Mouse (Mus musculus): ENCODE data around the gene Cntrob. TPM values are rescaled to one million over a fixed set of nuclear protein-coding genes. Genes with fewer than 3 reads are reported as not detected.

The Cntrob gene
- polyA plus RNA-seq, 2 experiments, result 6.5 to 9.8 TPM

DNA sequence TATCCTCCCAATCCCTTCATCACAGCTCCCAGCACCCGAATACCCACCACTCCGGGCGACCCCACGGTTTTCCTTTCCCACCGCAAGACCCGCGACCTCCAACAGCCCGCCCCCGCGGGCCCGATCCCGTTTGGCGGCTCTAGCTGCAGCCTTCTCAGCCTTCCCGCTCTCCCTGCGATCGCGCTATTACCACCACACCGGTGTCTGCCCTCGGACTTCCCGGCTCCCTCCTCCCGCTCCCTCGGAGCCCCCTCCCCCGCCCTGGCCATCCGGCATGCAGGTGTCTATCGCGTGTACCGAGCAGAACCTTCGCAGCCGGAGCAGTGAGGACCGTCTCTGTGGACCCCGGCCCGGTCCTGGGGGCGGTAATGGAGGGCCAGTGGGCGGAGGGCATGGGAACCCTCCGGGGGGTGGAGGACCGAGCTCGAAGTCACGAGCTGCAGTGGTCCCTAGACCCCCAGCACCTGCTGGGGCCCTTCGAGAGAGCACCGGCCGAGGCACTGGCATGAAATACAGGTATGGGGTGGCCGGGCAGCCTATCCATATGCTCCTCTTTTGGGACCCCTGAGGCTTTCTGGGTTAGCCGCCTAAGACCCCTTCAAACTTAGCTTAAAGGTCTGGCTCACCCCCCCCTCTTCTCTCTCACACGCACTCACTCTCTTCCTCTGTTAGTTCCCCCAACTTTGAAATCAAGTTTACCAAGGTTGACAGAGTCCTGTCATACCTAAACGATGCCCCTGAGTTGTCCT, 3.0 kb upstream of the Cntrob start:
- Histone ChIP-seq H3K4me1 (replicated peaks; ENCODE audit: control insufficient read depth in 2 of 2, insufficient read depth in 2 of 2, low read length in 1 of 2) (peaks cover 21 to 27% of the 10 kb centered on the region in 2 experiments), H3K4me3 (ENCODE audit: insufficient read depth in 1 of 2, low read depth in 2 of 2, low read length in 2 of 2) (peak overlapping the region; percentile 48 to 51), H3K27me3 (ENCODE audit: control insufficient read depth, insufficient read depth, low read length) (peaks cover 32% of the 10 kb centered on the region), H3K36me3 (replicated peaks; ENCODE audit: control insufficient read depth, insufficient read depth, low read depth) (no peaks in the 10 kb centered on the region), H3K4me2 (ENCODE audit: low read depth) (peak overlapping the region; percentile 100), H3K9ac (replicated peaks) (peak overlapping the region; percentile 28; the same call in 1 of the 2 replicates), H3K27ac (no peak overlapping the region), H3K9me3 (ENCODE audit: control insufficient read depth, low read length) (no peaks in the 10 kb centered on the region)
- ATAC-seq (ENCODE audit: insufficient read depth) (no peak), DNase-seq (ENCODE audit: low read depth in 3 of 3, low spot score in 3 of 3) (no peak)
- 3% methylated on average over 45 of the region's 45 CpGs for WGBS (ENCODE audit: insufficient replicate concordance)
- TF ChIP-seq EP300 (IDR thresholded peaks at IDR 0.05; ENCODE audit: low read depth) (no peak), CTCF (IDR thresholded peaks at IDR 0.05; ENCODE audit: low read depth) (no peak)

DNA sequence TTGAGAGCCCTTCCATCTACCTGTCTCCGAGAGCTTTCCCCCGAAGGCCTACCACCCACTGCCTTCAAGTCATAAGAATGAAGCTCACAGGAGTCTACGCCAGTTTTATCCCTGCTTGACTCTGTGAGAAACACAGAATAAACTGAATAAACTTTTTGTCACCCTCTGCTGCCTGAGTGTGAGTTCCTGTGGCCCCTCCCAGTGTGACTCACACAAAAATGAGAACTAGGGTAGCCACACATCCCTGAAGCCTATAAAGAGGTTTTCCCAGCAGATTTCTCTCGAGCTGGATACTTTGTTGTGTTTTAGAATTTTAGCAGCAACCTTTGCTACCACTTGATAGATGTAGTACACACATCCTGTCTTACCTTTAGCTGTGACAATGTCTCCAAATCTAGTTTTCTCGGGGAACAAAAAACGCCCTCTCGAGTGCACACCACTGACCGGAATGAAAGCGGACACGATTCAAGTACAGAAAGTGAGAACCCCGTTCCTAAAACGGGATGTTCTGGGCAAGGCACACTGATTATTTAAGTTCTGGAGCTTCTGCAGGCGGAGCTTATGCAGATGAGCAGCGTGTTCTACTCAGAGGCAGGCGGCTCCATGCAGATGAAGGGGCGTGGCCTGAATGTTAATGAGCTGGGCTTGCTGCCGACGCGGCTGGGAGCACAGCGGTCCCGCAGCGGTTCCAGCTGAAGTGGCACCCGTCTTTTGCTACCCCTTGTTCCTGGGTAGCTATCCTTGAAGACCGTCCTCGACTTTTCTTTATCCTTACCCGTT, 2.2 kb upstream of the Cntrob start, which contains the start of gene Kcnab3:
Gene Kcnab3 (plus strand): TSS at position 631 of the 780 bp plus-strand sequence.
- no peaks in the 10 kb centered on the region for H3K36me3 ChIP-seq (replicated peaks; ENCODE audit: control insufficient read depth, insufficient read depth, low read depth)
- WGBS (ENCODE audit: insufficient replicate concordance), result 9% methylated on average over 26 of the region's 26 CpGs
- H3K4me1 ChIP-seq (replicated peaks; ENCODE audit: control insufficient read depth in 2 of 2, insufficient read depth in 2 of 2, low read length in 1 of 2), result peaks cover 21 to 26% of the 10 kb centered on the region in 2 experiments
- peak; percentile 86 to 89 (median 87) for DNase-seq (ENCODE audit: low read depth in 3 of 3, low spot score in 3 of 3)
- no peak within 1 kb of the TSS for H3K27ac ChIP-seq
- H3K27me3 ChIP-seq (ENCODE audit: control insufficient read depth, insufficient read depth, low read length), result peaks cover 32% of the 10 kb centered on the region
- H3K4me2 ChIP-seq (ENCODE audit: low read depth), result peak within 1 kb of the TSS; percentile 100
- H3K9me3 ChIP-seq (ENCODE audit: control insufficient read depth, low read length), result no peaks in the 10 kb centered on the region
- H3K4me3 ChIP-seq (ENCODE audit: insufficient read depth in 1 of 2, low read depth in 2 of 2, low read length in 2 of 2), result peak within 1 kb of the TSS; percentile 51 to 86
- no peak for TF ChIP-seq CTCF (IDR thresholded peaks at IDR 0.05; ENCODE audit: low read depth)
- TF ChIP-seq EP300 (IDR thresholded peaks at IDR 0.05; ENCODE audit: low read depth), result no peak
- H3K9ac ChIP-seq (replicated peaks), result peak within 1 kb of the TSS; percentile 28; the same call in 1 of the 2 replicates
- peak; percentile 55 for ATAC-seq (ENCODE audit: insufficient read depth)

DNA sequence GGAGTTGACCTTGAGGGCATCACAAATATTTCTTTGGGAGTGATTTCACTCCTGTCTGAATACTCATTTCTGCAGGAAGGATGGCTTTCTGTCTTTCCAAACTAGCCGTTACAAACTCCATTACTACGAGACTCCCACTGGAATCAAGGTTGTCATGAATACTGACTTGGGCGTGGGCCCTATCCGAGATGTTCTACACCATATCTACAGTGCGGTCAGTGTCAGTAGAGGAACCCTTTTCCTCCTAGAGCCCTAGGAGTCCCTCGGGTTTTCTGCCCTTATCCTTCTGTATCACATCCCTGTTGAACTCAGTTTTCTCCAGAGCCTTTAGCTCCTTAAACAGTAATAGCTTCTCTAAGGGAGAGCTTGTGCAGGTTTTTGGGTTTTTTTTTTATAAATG, 1.2 kb upstream of the Cntrob start:
- H3K36me3 ChIP-seq (replicated peaks; ENCODE audit: control insufficient read depth, insufficient read depth, low read depth), result no peaks in the 10 kb centered on the region
- peak overlapping the region; percentile 90 for H3K9ac ChIP-seq (replicated peaks)
- H3K4me3 ChIP-seq (ENCODE audit: insufficient read depth in 1 of 2, low read depth in 2 of 2, low read length in 2 of 2), result peak overlapping the region; percentile 86 to 92; a peak in 3 of 4 replicates
- TF ChIP-seq EP300 (IDR thresholded peaks at IDR 0.05; ENCODE audit: low read depth) (no peak), CTCF (IDR thresholded peaks at IDR 0.05; ENCODE audit: low read depth) (no peak)
- no peak overlapping the region; the same call in 1 of the 2 replicates for H3K27ac ChIP-seq
- H3K4me1 ChIP-seq (replicated peaks; ENCODE audit: control insufficient read depth in 2 of 2, insufficient read depth in 2 of 2, low read length in 1 of 2), result peaks cover 21 to 26% of the 10 kb centered on the region in 2 experiments
- H3K27me3 ChIP-seq (ENCODE audit: control insufficient read depth, insufficient read depth, low read length), result peaks cover 28% of the 10 kb centered on the region
- H3K9me3 ChIP-seq (ENCODE audit: control insufficient read depth, low read length), result no peaks in the 10 kb centered on the region
- peak overlapping the region; percentile 100 for H3K4me2 ChIP-seq (ENCODE audit: low read depth)
- DNase-seq (ENCODE audit: low read depth in 3 of 3, low spot score in 3 of 3), result no peak
- ATAC-seq (ENCODE audit: insufficient read depth), result no peak
- WGBS (ENCODE audit: insufficient replicate concordance), result 60% methylated on average over 6 of the region's 6 CpGs

DNA sequence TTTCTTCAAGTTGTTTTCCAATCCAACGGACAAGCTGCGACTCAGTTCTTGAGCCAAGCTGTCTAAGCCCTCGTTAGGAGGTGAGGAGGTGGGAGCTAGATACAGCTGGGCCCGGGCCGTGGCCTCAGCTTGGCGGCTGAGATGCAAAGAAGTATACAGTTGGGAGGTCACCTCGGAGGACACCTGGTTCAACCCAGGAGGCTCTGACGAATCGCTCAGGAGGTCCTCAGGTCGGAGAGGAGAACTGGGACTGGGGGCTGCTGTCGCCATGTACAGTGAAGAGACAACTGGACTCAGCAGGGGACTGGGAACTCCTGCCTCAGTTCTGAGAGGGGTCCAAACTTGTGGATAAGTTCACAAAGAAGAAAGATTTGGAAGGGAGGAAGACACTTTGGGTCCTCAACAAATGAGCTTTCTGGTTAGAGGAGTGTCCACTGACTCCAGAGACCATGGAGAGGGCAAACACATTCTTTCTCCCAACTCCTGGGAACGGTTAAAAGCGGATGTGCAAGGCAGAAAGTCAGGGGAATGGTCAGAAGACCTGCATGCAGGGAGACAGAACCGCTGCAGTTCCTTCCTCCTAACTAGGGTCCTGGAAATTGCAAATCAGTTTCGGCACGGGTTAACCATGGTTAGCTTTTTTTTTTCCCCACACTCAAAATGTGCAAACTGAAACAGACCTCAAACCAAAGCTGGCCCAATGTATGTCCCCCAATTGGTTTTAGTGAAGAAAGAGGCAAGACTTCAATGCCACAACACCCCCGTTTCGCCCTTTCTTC, 693 bp downstream of the Cntrob start:
- WGBS (ENCODE audit: insufficient replicate concordance), result 30% methylated on average over 18 of the region's 18 CpGs
- TF ChIP-seq CTCF (IDR thresholded peaks at IDR 0.05; ENCODE audit: low read depth) (no peak), EP300 (IDR thresholded peaks at IDR 0.05; ENCODE audit: low read depth) (no peak)
- no peak for DNase-seq (ENCODE audit: low read depth in 3 of 3, low spot score in 3 of 3)

More for the DNA sequence above, 693 bp downstream of the Cntrob start:
- H3K36me3 ChIP-seq (replicated peaks; ENCODE audit: control insufficient read depth, insufficient read depth, low read depth), result no peaks in the 10 kb centered on the region; the same call in 1 of the 2 replicates
- peak overlapping the region; percentile 83 to 86 for H3K4me3 ChIP-seq (ENCODE audit: insufficient read depth in 1 of 2, low read depth in 2 of 2, low read length in 2 of 2)
- H3K4me2 ChIP-seq (ENCODE audit: low read depth), result peak overlapping the region; percentile 100
- ATAC-seq (ENCODE audit: insufficient read depth), result no peak
- H3K9me3 ChIP-seq (ENCODE audit: control insufficient read depth, low read length), result no peaks in the 10 kb centered on the region
- peaks cover 21 to 26% of the 10 kb centered on the region in 2 experiments for H3K4me1 ChIP-seq (replicated peaks; ENCODE audit: control insufficient read depth in 2 of 2, insufficient read depth in 2 of 2, low read length in 1 of 2)
- H3K9ac ChIP-seq (replicated peaks), result peak overlapping the region; percentile 98
- H3K27me3 ChIP-seq (ENCODE audit: control insufficient read depth, insufficient read depth, low read length), result peaks cover 17% of the 10 kb centered on the region
- peak overlapping the region; percentile 89 for H3K27ac ChIP-seq
